Mouse (Mus musculus) gastrocnemius, postnatal 25 days (tissue): ENCODE data around the gene Avpi1. TPM values are rescaled to one million over a fixed set of nuclear protein-coding genes. Genes with fewer than 3 reads are reported as not detected.

Experiments used
- DNase-seq: peaks from one replicate; pipeline ENCODE4 v3.0.0; 2022
- total RNA-seq, 2 experiments: library from RNA; stranded (reverse); gene quantifications; 1 replicate in 1 of 2; 2 replicates in 1 of 2; pipeline ENCODE4 v1.2.3; 2021

Gene Avpi1
- total RNA-seq, 2 experiments from 2014 or later: 8.4 to 9.3 TPM

DNA sequence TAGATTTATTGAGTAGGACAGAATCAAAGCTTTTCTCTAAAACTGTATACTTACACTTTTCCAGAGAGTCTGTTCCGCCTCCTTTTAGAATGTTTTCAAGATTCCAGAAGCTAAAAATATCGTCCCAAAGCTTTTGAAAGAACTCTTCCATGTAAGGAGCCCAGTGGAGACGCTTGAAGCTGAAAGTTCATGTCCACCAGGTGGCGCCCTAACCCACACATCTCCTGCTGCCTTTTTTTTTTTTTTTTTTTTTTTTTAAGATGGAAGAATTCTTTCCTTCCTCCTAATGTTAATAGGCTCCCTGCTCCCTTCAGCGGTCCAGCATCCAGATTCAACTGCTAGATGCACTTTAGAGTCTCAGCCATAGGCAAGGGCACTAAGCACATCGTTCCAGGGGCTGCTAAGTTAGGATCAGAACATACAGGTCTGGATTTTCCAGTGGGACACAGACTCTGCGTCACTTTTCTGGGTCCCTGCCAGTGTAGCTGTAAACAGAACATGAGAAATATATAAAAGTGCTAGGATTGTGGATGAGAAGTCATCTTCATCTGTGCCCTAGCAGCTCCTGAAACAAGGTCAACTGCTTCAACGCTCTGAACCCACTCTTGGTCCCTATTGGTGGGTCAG, 15.8 kb upstream of the Avpi1 start:
- DNase-seq: peak; percentile 63

DNA sequence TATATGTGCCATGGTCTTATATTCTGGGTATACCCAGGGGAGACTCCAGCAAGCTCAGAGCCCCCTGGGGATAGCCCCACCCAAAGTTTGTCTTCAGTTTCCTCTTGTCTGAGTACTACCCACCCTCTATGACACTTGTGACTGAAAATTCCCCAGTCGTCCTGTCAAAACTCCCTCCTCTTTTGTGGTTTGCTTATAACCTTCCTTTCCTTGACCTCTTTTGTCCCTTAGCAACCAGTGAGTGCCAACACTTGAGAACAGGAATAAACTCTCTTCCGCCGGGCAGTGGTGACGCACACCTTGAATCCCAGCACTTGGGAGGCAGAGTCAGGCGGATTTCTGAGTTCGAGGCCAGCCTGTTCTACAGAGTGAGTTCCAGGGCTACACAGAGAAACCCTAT, 15.2 kb upstream of the Avpi1 start:
- DNase-seq: no peak

DNA sequence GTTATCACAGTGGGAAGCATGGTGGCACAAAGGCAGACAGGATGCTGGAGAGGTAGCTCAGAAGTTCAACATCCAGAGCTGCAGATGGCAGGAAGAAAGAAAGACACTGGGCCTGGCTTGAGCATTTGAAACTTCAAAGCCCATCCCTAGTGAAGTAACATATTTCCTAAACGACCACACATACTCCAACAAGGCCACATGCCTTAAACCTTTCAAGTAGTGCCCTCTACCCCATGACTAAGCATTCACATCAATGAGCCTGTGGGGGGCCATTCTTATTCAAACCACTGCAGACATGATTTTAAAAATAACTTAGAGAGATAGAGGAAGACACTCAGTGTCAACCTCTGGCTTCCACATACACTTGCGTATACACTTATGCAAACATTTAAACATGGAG, 13.9 kb upstream of the Avpi1 start:
- DNase-seq: no peak

DNA sequence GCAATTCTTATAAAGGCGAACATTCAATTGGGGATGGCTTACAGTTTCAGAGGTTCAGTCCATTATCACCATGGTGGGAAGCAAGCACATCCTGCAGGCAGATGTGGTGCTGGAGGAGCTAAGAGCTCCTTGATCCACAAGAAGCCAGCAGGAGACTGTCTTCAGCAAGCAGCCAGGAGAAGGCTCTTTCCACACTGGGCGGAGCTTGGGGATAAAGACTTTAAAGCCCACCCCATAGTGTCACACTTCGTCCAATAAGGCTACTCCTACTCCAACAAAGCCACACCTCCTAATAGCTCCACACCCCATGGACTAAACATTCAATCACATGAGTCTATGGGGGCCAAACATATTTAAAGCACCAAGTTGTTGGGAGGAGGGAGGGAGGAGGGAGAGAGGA, 13.1 kb upstream of the Avpi1 start:
- DNase-seq: no peak

DNA sequence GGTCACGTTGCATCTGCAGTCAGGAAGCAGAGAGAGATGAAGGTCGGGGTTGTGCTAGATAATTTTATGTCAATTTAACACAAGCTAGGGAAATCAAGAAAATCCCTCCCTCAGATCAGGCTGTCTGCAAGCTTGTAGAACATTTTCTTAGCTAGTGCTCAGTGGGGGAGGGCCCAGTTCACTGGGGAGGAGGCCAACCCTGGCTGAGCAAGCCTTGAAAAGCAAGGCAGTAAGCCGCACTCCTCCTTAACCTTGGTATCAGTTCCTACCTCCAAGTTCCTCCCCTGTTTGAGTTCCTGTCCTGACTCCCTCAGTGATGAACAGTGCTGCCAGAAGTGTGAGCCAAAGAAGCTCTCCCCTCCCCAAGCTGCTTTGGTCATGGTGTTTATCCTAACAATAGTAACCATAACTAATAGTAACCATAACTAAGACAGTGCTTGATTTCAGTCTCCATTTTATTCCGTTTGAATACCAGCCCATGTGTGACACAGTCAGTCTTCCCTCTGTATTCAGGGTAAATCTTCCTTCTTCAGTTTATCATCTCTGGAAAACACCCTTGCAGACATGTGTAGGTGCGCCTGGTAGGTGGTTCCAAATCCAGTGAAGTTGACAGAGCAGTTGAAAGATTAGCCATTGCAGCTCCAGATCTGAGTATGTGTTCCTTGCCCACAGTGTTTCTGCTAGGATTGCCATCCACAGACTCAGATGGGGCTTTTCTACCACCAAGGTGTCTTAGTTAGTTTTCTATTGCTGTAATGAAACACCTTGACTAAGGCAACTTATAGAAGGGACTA, 11.1 kb upstream of the Avpi1 start:
- no peak for DNase-seq

DNA sequence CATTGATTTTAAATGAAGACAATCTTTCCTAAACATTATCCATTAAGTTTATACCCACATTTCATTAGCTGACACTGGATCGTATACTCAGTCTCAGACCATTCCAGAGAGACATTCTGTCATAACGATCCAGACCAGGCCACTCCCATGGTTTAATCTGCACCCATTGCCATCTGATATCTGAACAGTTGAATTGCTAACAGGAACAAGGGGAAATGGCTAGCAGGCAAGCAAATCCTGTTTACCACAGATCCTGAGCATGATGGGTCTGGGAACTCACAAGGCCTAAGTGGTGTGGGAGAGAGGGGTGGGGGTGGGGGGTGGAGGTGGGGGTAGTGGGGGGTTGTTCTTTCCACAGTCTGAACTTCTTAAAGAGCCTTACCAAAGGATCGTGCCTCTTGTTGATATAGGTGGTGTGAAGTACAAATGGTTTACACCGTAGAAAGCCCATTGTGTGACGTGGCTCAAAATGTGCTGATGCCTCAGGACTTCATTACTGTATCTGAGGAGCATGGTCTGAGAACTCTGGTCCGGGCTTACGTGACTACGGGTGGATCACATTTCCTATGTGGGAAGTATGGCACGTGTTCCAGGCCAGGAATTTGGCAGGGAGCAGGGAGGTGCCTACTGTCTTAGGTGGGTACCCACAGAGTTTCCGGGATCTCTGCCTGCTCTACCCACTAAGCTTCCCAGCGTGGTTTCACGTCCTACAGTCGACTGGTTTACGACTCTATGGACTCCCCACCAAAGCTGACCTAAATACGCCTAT, 9.8 kb upstream of the Avpi1 start:
- no peak for DNase-seq

DNA sequence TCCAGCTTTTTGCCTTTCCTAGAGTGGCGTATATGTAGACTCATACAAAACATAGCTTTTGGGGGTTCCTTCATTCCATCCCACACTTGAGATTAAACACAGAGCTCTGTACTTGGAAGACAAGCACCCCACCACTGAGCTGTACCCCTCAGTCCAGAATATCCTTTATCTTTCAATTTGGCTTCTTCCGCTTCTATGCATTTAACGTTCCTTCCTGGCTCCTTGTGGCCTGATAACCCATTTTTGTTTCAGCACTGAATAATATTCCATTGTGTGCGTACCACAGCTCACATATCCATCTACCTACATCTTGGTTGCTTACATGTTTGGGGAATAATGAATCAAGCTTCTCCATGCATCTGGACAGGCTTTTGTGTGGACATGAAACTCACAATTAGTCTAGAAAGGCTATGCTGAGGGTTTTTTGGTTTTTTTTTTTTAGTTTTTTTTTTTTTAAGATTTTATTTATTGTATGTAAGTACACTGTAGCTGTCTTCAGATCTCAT, 8.4 kb upstream of the Avpi1 start:
- no peak for DNase-seq

DNA sequence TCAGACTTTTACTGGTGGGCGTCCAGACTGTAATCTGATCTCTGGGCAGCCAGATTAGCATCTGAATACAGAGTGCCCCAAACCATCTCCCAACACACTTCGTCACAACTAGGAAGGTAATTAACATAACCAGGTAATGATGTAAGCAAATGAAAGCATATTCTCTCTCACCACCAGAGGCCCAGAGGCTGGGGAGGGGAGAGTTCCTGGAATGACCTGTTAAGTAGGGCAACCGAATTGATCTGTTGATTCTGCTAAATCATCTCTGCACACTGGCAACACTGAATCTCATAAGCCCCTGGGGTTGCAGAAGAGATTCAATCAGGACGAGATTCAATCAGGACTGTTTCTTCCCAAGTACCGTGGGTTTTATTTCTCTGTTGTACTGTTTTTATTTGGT, 7.3 kb upstream of the Avpi1 start:
- DNase-seq: no peak

DNA sequence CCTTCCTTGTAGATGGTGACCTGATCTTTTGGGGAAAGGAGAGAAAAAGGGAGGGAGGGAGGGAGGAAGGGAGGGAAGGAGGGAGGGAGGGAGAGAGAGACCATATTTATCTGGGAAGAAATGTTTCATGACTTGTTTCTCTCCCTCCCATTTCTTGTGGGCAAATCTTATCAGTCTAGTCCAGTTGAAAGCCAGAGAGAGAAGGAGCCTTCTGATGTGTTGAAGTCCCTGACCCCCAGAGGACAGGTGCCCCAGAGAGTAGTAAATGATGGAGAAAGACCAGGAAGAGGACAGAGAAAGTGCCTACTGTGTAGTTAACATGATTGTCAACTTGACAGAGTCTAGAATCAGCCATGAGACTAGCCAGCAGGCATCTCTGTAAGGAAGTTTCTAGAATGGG, 6.2 kb upstream of the Avpi1 start:
- no peak for DNase-seq

DNA sequence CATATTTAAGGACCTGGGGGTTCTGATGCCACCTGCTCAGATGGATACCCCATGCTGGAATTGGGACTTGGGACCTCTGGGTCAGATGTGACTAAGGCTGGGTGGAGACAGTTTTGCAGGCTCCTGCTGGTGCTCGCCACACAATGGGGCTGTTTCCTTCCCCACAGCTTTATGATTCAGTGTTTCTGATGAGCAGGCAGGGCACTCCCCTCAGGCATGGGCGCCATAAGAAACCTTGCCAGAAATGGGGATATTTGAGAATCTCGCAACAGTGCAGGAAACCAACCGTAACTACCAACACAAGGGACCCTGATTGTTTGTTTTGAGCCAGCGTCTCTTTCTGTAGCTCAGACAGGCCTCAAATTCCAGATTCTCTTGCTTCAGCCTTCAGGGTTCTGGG, 2.2 kb upstream of the Avpi1 start:
- DNase-seq: no peak

DNA sequence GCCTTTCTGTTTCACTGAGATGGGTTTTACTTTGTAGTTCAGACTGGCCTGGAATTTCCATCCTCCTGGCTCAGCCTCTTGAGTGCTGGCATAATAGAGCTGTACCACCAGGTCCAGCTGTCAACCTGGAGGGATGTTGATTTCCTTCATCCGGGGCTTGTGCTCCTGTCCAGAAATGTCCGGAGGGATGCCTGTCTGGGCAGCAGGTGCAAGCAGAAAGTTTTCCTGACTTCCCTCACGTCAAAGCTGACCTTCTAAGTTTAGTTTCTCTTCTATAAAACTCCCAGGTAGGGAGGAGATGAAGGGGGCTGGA, 1.4 kb upstream of the Avpi1 start:
- DNase-seq: no peak

DNA sequence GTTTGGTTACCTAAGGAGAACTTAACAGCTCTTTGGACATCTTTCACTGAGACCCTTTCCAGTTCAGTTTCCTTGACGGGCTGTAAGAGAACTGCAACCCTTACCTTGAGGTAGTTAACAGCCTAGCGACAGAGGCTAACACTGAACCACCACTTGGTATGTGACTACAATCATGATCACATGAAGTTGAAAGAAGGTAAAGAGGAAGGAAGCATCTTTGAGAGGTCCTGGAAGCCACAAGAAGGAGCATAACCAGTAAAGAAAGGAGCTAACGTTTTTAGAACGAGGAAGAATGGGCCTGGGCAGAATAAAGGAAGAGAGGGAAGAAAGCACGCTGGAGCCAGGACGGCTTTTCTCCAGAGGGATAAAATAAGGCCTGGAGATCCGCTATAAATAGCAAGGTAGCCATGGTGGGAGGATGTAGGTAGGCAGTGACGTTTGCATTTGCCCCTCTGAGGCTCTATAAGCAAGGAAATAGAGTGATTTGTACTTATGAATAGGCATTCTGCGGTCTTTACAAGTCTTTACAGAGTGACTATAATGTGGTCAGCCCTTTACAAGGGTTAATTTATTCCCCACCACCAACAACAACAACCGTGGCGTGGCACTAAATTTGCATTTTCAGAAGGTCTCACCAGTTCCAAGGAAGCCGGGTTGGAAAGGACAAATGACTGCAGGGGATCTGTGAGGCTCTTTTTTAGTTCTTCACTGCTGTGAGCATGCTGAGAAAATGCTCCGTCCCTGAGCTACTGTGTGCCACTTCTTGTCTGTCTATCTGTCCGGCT, 842 bp upstream of the Avpi1 start:
- no peak for DNase-seq

DNA sequence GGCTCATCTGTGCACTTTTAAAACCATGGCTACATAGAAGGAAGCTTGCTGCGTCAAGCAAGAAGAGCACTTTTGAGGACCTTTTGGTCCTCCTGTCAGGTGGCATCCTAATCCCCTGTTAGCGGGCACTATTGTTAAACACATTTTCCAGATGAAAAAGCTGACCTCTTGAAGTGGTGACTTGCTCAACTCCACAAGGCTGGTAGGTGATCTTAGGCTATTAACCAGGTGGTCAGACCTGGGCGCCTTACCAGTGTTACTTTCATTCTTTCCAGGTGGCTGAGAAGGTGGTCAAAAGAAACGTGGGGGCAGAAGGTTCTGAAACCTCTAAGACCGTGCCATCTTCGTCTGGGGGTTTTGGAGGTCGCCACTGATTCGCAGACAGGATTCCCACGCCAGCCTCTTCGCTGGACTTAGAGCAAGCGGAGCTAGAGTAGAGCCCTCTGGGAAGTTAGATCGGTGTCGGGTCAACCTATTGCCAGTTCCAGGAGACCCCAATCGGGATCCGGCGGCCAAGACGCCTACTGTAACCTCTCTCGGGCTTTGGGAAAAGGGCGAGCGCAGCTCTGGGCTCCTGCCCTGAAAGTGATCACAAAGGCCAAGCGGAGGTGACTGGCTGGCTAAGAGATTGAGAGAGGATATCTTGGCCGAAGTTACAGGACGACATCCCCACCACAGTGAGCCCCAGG, 663 bp downstream of the Avpi1 start:
- no peak for DNase-seq

DNA sequence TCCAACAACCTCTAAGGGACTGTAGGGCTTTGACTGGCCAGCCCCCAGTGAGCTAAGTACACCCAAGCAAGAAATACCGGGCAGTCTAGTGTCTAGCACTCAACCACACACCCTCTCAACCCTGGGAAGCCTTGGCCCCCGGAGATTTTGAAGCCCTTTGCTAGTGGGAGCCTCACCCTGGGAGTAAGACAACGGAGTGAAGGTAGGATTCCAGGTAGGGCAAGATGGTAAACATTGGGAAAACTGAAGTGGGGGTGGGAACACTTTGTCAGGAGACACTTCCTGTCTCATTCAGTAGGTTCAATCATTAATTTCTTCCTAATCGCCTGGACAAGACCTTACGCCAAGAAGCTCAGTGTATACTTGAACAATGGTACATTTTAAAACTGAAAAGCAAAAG, 1.8 kb downstream of the Avpi1 start:
- DNase-seq: no peak

DNA sequence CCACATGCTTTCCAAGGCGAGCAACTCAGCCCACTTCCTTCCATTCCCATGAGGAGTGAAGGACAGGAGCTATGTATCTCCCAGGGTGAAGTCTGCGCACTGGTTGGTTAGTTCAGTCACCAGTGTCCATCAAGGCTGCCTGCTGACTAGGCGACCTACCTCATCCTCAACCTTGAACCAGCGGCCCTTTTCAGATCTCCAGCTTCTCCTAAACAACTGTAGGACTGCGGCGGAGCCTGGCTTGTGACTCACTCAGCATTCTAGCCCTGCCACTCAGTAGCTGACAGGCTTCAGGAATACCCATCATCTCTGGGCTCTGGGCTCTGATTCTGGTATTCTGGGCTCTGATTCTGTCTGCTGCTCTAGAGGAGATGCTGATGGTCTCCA, 2.6 kb downstream of the Avpi1 start:
- DNase-seq: no peak

DNA sequence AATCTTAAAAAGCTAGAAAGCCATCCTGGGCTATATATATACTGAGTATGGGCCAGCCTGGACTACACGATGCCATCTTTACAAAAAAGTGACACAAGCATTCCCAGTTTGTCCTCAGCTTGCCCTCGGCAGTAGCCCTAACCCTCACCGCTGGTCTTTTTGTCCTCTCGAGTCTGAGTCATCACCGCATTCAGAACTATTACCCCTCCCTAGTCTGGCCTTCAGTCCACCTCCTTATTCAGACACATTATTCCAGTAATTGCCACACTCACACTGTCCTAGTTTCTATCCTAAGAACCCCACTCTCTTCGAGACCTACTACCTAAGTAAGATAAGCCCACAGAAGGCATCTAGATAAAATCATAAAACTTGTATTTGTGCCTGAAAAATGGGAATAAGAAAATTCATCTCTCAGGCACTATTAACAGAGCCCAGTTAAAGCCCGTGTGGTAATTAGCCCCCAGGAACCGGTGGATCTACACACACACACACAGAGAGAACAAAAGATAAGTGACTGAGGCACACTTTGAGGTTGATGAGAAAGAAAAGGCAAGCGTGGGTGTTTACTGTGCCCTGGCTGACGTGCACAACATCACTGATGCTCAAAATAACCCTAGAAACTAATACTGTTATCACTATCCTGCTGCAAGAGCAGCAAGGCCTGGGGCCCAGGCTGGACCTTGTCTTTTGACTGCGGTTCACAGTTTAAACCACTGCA, 3.2 kb downstream of the Avpi1 start:
- no peak for DNase-seq

DNA sequence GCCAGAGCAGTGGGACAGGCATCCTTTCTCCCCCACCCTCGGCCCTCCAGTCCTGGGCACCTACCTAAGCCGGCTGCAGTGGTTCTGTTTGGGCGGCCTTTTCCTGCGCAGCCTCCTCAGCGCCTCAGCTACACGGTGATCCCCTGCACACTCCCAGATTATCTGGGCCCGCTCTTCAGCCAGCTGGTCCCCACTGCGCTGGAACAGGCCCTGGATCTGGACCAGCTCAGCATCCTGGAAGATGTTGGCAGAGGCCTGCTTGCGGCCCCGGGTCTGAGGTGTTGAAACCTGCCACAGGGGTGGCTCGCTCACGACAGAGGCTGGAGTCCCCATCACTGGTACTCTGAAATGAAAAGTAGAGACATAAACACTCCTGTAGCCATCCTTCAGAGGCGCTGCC, 4.2 kb downstream of the Avpi1 start:
- no peak for DNase-seq

DNA sequence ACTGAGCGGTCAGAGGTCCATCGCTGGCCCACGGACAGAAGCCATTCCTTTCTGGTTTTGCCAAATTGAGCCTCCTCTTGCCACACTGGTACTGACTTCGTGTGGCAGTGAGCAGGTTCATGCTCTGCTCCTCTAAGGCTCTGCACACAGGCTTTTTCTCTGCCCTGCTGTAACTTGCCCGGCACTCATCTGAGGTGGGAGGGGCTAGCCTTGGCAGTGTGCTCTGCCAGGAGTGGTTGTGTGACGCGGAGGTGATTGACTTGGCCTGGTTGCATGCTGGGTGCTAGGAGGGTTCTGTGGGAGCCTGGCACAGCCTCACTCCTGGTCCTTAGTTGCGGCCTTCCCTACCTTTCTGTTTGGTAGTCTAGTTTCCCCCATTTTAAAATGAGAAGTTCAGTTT, 8.4 kb downstream of the Avpi1 start:
- no peak for DNase-seq

DNA sequence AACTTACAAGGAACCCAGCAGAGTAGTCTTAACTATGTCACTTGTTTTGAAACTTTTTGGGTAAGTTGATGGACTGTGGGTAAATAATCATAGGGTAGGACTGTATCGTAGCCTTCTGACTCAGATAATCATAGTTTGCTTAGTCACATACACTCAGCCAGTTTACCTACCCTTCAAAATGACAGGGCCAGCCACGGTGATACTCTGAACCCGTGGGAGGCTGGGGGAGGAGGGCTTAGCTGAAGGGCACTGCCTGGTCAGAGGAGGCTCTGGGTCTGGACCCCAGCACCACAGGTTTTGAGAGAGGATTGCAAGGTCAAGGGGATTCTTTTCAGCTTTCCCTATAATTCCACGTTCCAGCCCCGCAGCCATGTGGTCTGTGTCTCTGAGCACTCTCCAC, 10.3 kb downstream of the Avpi1 start:
- no peak for DNase-seq

DNA sequence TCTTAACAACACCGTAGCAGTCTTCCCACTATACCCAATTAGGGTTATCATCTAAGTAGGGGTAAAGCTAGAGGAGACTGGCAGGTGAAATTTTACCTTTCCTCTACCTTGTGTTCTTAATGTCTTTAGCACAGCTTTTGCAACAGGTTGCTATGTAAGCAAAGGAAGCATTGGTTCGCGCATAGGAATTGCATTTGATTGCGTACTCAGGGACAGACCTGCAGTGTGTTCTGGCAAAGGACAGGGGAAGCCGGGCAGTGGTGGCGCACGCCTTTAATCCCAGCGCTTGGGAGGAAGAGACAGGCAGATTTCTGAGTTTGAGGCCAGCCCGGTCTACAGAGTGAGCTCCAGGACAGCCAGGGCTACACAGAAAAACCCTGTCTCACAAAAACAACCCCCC, 10.7 kb downstream of the Avpi1 start:
- DNase-seq: no peak

DNA sequence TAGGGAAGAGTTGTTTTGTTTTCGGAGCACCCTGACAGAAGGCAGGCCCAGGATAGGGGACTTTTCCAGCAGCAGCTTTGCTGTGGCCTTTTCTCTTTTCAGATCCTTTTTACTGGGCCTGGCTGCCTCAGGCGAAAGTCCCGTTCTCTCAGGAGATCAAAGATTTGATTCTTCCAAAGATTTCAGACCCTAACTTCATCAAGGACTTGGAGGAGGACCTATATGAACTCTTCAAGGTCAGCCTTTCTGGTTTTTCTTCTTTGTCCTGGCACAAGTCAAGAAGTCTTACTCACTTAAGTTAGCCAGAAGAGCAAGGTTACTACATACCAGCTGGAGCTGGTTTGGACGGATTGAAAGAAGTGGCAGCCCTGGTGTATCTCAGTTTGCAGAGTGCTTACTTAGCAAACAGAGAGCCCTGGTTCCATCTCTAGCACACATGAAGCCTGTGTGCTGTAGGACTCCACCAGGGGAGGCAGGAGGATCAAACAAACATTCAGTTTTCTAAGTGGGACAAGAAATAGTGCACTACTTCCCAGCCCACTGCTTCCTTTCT, 13.0 kb downstream of the Avpi1 start:
- DNase-seq: no peak
